Mouse (Mus musculus) stomach, embryonic 16.5 days (tissue): Measurements from ENCODE around the gene Nrn1l. TPM values are rescaled to one million over a fixed set of nuclear protein-coding genes. Genes with fewer than 3 reads are reported as not detected.

Experiments used
- ATAC-seq: fragments of 200-750 bp; cut with Nextera tagmentation; 2 replicates; pipeline ENCODE4 v1.8.0; 2017; ENCODE audit warnings: moderate number of reproducible peaks, moderate TSS enrichment; ENCODE audit not compliant: insufficient read depth, low FRiP score
- H3K27ac ChIP-seq: fragments of 300-500 bp; sonication (generic); 2 replicates; pipeline ENCODE4 v1.5.1; 2014; ENCODE audit warnings: low read length
- H3K27me3 ChIP-seq: fragments of 300-500 bp; sonication (generic); 2 replicates; pipeline ENCODE4 v1.6.1; 2014; ENCODE audit warnings: low read length, control low read depth, mixed read lengths; ENCODE audit not compliant: control insufficient read depth, insufficient read depth
- H3K36me3 ChIP-seq: fragments of 300-500 bp; sonication (generic); 2 replicates; pipeline ENCODE4 v1.6.1; 2014; ENCODE audit warnings: low read length; ENCODE audit not compliant: control insufficient read depth, insufficient read depth
- H3K4me1 ChIP-seq: fragments of 300-500 bp; sonication (generic); 2 replicates; pipeline ENCODE4 v1.6.1; 2014; ENCODE audit warnings: low read length, control low read depth, mixed read lengths; ENCODE audit not compliant: control insufficient read depth, insufficient read depth
- H3K4me2 ChIP-seq: fragments of 300-500 bp; sonication (generic); 2 replicates; pipeline ENCODE4 v1.6.1; 2014; ENCODE audit warnings: low read depth, low read length, mixed read lengths
- H3K4me3 ChIP-seq: fragments of 300-500 bp; sonication (generic); replicated peaks from 2 replicates; pipeline ENCODE4 v1.5.1; 2014; ENCODE audit warnings: mild to moderate bottlenecking, low read length
- H3K9ac ChIP-seq: fragments of 300-500 bp; sonication (generic); 2 replicates; pipeline ENCODE4 v1.6.1; 2014; ENCODE audit warnings: low read length
- H3K9me3 ChIP-seq: fragments of 300-500 bp; sonication (generic); replicated peaks from 2 replicates; pipeline ENCODE4 v1.6.1; 2016; ENCODE audit warnings: low read length, control low read depth; ENCODE audit not compliant: control insufficient read depth
- WGBS: fragments of 180-500 bp; shearing (Covaris S2); extraction: QIAGEN DNeasy Blood & Tissue Kit; methylation state at CpG from one replicate; pipeline ENCODE4 v1.1.7; 2014; 5-methylcytosine and 5-hydroxymethylcytosine counted together
- polyA plus RNA-seq: library from polyadenylated mRNA; unstranded; fragments of >200 nt; fragmentation: Nextera tagmentation; extraction: Ambion mirVana; gene quantifications from 2 replicates; pipeline ENCODE4 v1.2.1, GENCODE M21; 2015

The Nrn1l gene
- polyA plus RNA-seq, 1 experiment from 2014 or later: not detected

- ATAC-seq: peak; percentile 89
- H3K36me3 ChIP-seq: peaks cover 15% of the 10 kb centered on the region
- under 1% methylated on average over 45 of the region's 45 CpGs for WGBS
- H3K4me2 ChIP-seq: peak within 1 kb of the TSS; percentile 97
- H3K27ac ChIP-seq: peak within 1 kb of the TSS; percentile 66; the same call in 1 of the 2 replicates
- H3K4me1 ChIP-seq: peaks cover 14% of the 10 kb centered on the region
- no peaks in the 10 kb centered on the region for H3K27me3 ChIP-seq
- H3K9me3 ChIP-seq: no peaks in the 10 kb centered on the region
- H3K9ac ChIP-seq: peak within 1 kb of the TSS; percentile 93
- H3K4me3 ChIP-seq: peak within 1 kb of the TSS; percentile 87
Observed at GRCm38 (mm10) chr8:105880754-105881520, 12.4 kb upstream of the Nrn1l start, which contains the start of gene Edc4. Gene Edc4 (plus strand): TSS chr8:105880881.

GRCm38 (mm10) chr8:105889756-105890465, 3.5 kb upstream of the Nrn1l start:
- Histone ChIP-seq H3K9me3 (no peaks in the 10 kb centered on the region), H3K9ac (no peak overlapping the region), H3K27ac (no peak overlapping the region), H3K4me1 (peaks cover 3% of the 10 kb centered on the region; the same call in 1 of the 2 replicates), H3K36me3 (peaks cover 28% of the 10 kb centered on the region), H3K27me3 (no peaks in the 10 kb centered on the region), H3K4me3 (no peak overlapping the region), H3K4me2 (no peak overlapping the region)
- no peak for ATAC-seq
- WGBS: 93% methylated on average over 12 of the region's 12 CpGs

GRCm38 (mm10) chr8:105890870-105891269, 2.5 kb upstream of the Nrn1l start:
- 90% methylated on average over 6 of the region's 6 CpGs for WGBS
- peaks cover 3% of the 10 kb centered on the region; the same call in 1 of the 2 replicates for H3K4me1 ChIP-seq
- no peaks in the 10 kb centered on the region for H3K27me3 ChIP-seq
- no peak overlapping the region for H3K4me3 ChIP-seq
- no peak for ATAC-seq
- H3K9me3 ChIP-seq: no peaks in the 10 kb centered on the region
- H3K36me3 ChIP-seq: peaks cover 24% of the 10 kb centered on the region
- no peak overlapping the region for H3K9ac ChIP-seq
- H3K4me2 ChIP-seq: no peak overlapping the region
- no peak overlapping the region for H3K27ac ChIP-seq

- ATAC-seq: no peak
- H3K4me2 ChIP-seq: no peak overlapping the region
- 86% methylated on average over 6 of the region's 6 CpGs for WGBS
- H3K4me3 ChIP-seq: no peak overlapping the region
- H3K4me1 ChIP-seq: peaks cover 3% of the 10 kb centered on the region; the same call in 1 of the 2 replicates
- peaks cover 21% of the 10 kb centered on the region for H3K36me3 ChIP-seq
- no peak overlapping the region for H3K9ac ChIP-seq
- no peak overlapping the region for H3K27ac ChIP-seq
- no peaks in the 10 kb centered on the region for H3K27me3 ChIP-seq
- H3K9me3 ChIP-seq: no peaks in the 10 kb centered on the region
Observed at GRCm38 (mm10) chr8:105892432-105892831, 935 bp upstream of the Nrn1l start.

GRCm38 (mm10) chr8:105897801-105898480, 4.6 kb downstream of the Nrn1l start:
- no peaks in the 10 kb centered on the region for H3K27me3 ChIP-seq
- no peaks in the 10 kb centered on the region for H3K9me3 ChIP-seq
- H3K4me1 ChIP-seq: peaks cover 11% of the 10 kb centered on the region
- WGBS: 72% methylated on average over 9 of the region's 9 CpGs
- no peak overlapping the region for H3K27ac ChIP-seq
- no peak for ATAC-seq
- no peak overlapping the region for H3K4me2 ChIP-seq
- no peak overlapping the region for H3K4me3 ChIP-seq
- H3K9ac ChIP-seq: no peak overlapping the region
- H3K36me3 ChIP-seq: no peaks in the 10 kb centered on the region; the same call in 1 of the 2 replicates

- Histone ChIP-seq H3K9ac (peak within 1 kb of the TSS; percentile 99), H3K27me3 (no peaks in the 10 kb centered on the region), H3K36me3 (no peaks in the 10 kb centered on the region), H3K9me3 (no peaks in the 10 kb centered on the region), H3K4me1 (peaks cover 8% of the 10 kb centered on the region), H3K4me2 (peak within 1 kb of the TSS; percentile 77), H3K27ac (peak within 1 kb of the TSS; percentile 91), H3K4me3 (peak within 1 kb of the TSS; percentile 86)
- peak; percentile 94 for ATAC-seq
- 0% methylated on average over 68 of the region's 68 CpGs for WGBS
Observed at GRCm38 (mm10) chr8:105900180-105900940, 7.0 kb downstream of the Nrn1l start, which contains the start of gene Pskh1. Gene Pskh1 (plus strand): TSS chr8:105900441.

- ATAC-seq: peak; percentile 1; the same call in 1 of the 2 replicates
- Histone ChIP-seq H3K9ac (peak overlapping the region; percentile 99), H3K36me3 (no peaks in the 10 kb centered on the region), H3K27me3 (no peaks in the 10 kb centered on the region), H3K9me3 (no peaks in the 10 kb centered on the region), H3K4me1 (peaks cover 8% of the 10 kb centered on the region), H3K27ac (peak overlapping the region; percentile 91), H3K4me3 (peak overlapping the region; percentile 86), H3K4me2 (peak overlapping the region; percentile 77)
- 27% methylated on average over 16 of the region's 16 CpGs for WGBS
Observed at GRCm38 (mm10) chr8:105900941-105901616, 7.7 kb downstream of the Nrn1l start.

GRCm38 (mm10) chr8:105919390-105919789, 26.0 kb downstream of the Nrn1l start:
- no peak overlapping the region for H3K27ac ChIP-seq
- no peak overlapping the region for H3K9ac ChIP-seq
- H3K27me3 ChIP-seq: no peaks in the 10 kb centered on the region
- no peak for ATAC-seq
- H3K9me3 ChIP-seq: no peaks in the 10 kb centered on the region
- 84% methylated on average over 3 of the region's 3 CpGs for WGBS
- no peaks in the 10 kb centered on the region for H3K4me1 ChIP-seq
- no peak overlapping the region for H3K4me2 ChIP-seq
- no peak overlapping the region for H3K4me3 ChIP-seq
- H3K36me3 ChIP-seq: no peaks in the 10 kb centered on the region
